Mouse (Mus musculus) liver, postnatal 0 days (tissue): ENCODE measurements around the gene Mpp2. TPM values are rescaled to one million over a fixed set of nuclear protein-coding genes. Genes with fewer than 3 reads are reported as not detected.

Experiments
- ATAC-seq: fragments of 200-750 bp; cut with Nextera tagmentation; 2 replicates; pipeline ENCODE4 v1.8.0; 2017; ENCODE audit warnings: mild to moderate bottlenecking, moderate library complexity
- DNase-seq: peaks from one replicate; pipeline ENCODE4 v3.0.0-alpha.2; 2016
- H3K27ac ChIP-seq: fragments of 300-500 bp; sonication (generic); 2 replicates; pipeline ENCODE4 v1.5.1; 2014; ENCODE audit warnings: antibody characterized with exemption, moderate library complexity, mild to moderate bottlenecking, low read depth
- H3K27me3 ChIP-seq: fragments of 300-500 bp; sonication (generic); 2 replicates; pipeline ENCODE4 v1.6.1; 2014; ENCODE audit warnings: low read length, control low read depth, mixed read lengths; ENCODE audit not compliant: insufficient read depth
- H3K36me3 ChIP-seq: fragments of 300-500 bp; sonication (generic); replicated peaks from 2 replicates; pipeline ENCODE4 v1.6.1; 2014; ENCODE audit warnings: mild to moderate bottlenecking, control low read depth, low read length, moderate library complexity, mixed read lengths; ENCODE audit not compliant: insufficient read depth
- H3K4me1 ChIP-seq: fragments of 300-500 bp; sonication (generic); 2 replicates; pipeline ENCODE4 v1.6.1; 2014; ENCODE audit warnings: antibody characterized with exemption, mild to moderate bottlenecking, control low read depth; ENCODE audit not compliant: insufficient read depth
- H3K4me2 ChIP-seq: fragments of 300-500 bp; sonication (generic); 2 replicates; pipeline ENCODE4 v1.6.1; 2014; ENCODE audit warnings: low read depth, mild to moderate bottlenecking, low read length, moderate library complexity, mixed read lengths
- H3K4me3 ChIP-seq: fragments of 300-500 bp; sonication (generic); 2 replicates; pipeline ENCODE4 v1.5.1; 2014; ENCODE audit warnings: low read depth, low read length
- H3K9ac ChIP-seq: fragments of 300-500 bp; sonication (generic); replicated peaks from 2 replicates; pipeline ENCODE4 v1.6.1; 2014; ENCODE audit warnings: mild to moderate bottlenecking, moderate library complexity
- H3K9me3 ChIP-seq: fragments of 300-500 bp; sonication (generic); 2 replicates; pipeline ENCODE4 v1.6.1; 2016; ENCODE audit warnings: mild to moderate bottlenecking, control low read depth, low read length, mixed read lengths
- CTCF ChIP-seq: sonication (generic); IDR thresholded peaks from 2 replicates; pipeline ENCODE4 v1.5.1; 2016; ENCODE audit warnings: antibody characterized with exemption, low read depth
- EP300 ChIP-seq: IDR thresholded peaks from 2 replicates; pipeline ENCODE4 v1.6.1; 2016; ENCODE audit warnings: antibody characterized with exemption, low read depth, mild to moderate bottlenecking
- WGBS: fragments of 180-500 bp; shearing (Covaris S2); extraction: QIAGEN DNeasy Blood & Tissue Kit; methylation state at CpG from one replicate; pipeline ENCODE4 v1.1.7; 2014; ENCODE audit not compliant: insufficient replicate concordance; 5-methylcytosine and 5-hydroxymethylcytosine counted together
- polyA plus RNA-seq: library from polyadenylated mRNA; unstranded; fragments of >200 nt; fragmentation: Nextera tagmentation; extraction: Ambion mirVana; gene quantifications from 2 replicates; pipeline ENCODE4 v1.2.1, GENCODE M21; 2015

The Mpp2 gene
- polyA plus RNA-seq, 1 experiment from 2014 or later: 4.4 TPM

- no peak overlapping the region for H3K4me2 ChIP-seq
- no peak overlapping the region for H3K4me3 ChIP-seq
- peaks cover 3% of the 10 kb centered on the region; the same call in 1 of the 2 replicates for H3K4me1 ChIP-seq
- no peak for ATAC-seq
- no peak overlapping the region for H3K9ac ChIP-seq
- no peak for DNase-seq
- peaks cover 10% of the 10 kb centered on the region; the same call in 1 of the 2 replicates for H3K27me3 ChIP-seq
- TF ChIP-seq CTCF (no peak), EP300 (no peak)
- no peak overlapping the region for H3K27ac ChIP-seq
- H3K9me3 ChIP-seq: no peaks in the 10 kb centered on the region
- WGBS: 36% methylated on average over 16 of the region's 16 CpGs
- no peaks in the 10 kb centered on the region; the same call in 1 of the 2 replicates for H3K36me3 ChIP-seq
Measured at GRCm38 (mm10) chr11:102061941-102062473, 26.3 kb downstream of the Mpp2 start.

- Histone ChIP-seq H3K36me3 (no peaks in the 10 kb centered on the region; the same call in 1 of the 2 replicates), H3K4me3 (no peak overlapping the region; the same call in 1 of the 2 replicates), H3K27ac (no peak overlapping the region), H3K27me3 (peaks cover 10% of the 10 kb centered on the region; the same call in 1 of the 2 replicates), H3K4me1 (peaks cover 3% of the 10 kb centered on the region; the same call in 1 of the 2 replicates), H3K9ac (no peak overlapping the region), H3K9me3 (no peaks in the 10 kb centered on the region), H3K4me2 (peak overlapping the region; percentile 55)
- TF ChIP-seq CTCF (peak; percentile 99), EP300 (no peak)
- DNase-seq (peak; percentile 83), ATAC-seq (peak; percentile 71)
- WGBS: 6% methylated on average over 23 of the region's 23 CpGs
Measured at GRCm38 (mm10) chr11:102061236-102061940, 26.9 kb downstream of the Mpp2 start.

GRCm38 (mm10) chr11:102053847-102054246 lies 34.5 kb downstream of the Mpp2 start:
- DNase-seq (peak; percentile 78), ATAC-seq (no peak)
- H3K36me3 ChIP-seq: no peaks in the 10 kb centered on the region
- 13% methylated on average over 9 of the region's 9 CpGs for WGBS
- TF ChIP-seq CTCF: peak; percentile 72
- TF ChIP-seq EP300: no peak
- H3K27me3 ChIP-seq: 0 out of 2 replicates have a peak, but pooled peaks cover 3% of the 10 kb centered on the region
- H3K9ac ChIP-seq: no peak overlapping the region
- no peaks in the 10 kb centered on the region for H3K9me3 ChIP-seq
- H3K27ac ChIP-seq: no peak overlapping the region
- H3K4me3 ChIP-seq: no peak overlapping the region
- H3K4me1 ChIP-seq: no peaks in the 10 kb centered on the region
- no peak overlapping the region for H3K4me2 ChIP-seq

GRCm38 (mm10) chr11:102053183-102053582 lies 35.1 kb downstream of the Mpp2 start:
- DNase-seq: peak; percentile 20
- no peak for ATAC-seq
- WGBS: 58% methylated on average over 7 of the region's 7 CpGs

GRCm38 (mm10) chr11:102052697-102053096 lies 35.6 kb downstream of the Mpp2 start:
- DNase-seq (no peak), ATAC-seq (no peak)
- Histone ChIP-seq H3K4me2 (no peak overlapping the region), H3K9me3 (no peaks in the 10 kb centered on the region), H3K9ac (no peak overlapping the region), H3K27ac (peak overlapping the region; percentile 36; the same call in 1 of the 2 replicates), H3K4me1 (no peaks in the 10 kb centered on the region), H3K36me3 (no peaks in the 10 kb centered on the region), H3K27me3 (0 out of 2 replicates have a peak, but pooled peaks cover 3% of the 10 kb centered on the region), H3K4me3 (no peak overlapping the region)
- 72% methylated on average over 12 of the region's 12 CpGs for WGBS
- TF ChIP-seq EP300: no peak
- no peak for TF ChIP-seq CTCF

More at GRCm38 (mm10) chr11:102053183-102053582, 35.1 kb downstream of the Mpp2 start:
- TF ChIP-seq CTCF (no peak), EP300 (no peak)
- no peaks in the 10 kb centered on the region for H3K9me3 ChIP-seq
- H3K4me1 ChIP-seq: no peaks in the 10 kb centered on the region
- no peaks in the 10 kb centered on the region for H3K36me3 ChIP-seq
- H3K4me3 ChIP-seq: no peak overlapping the region
- H3K9ac ChIP-seq: no peak overlapping the region
- H3K27me3 ChIP-seq: 0 out of 2 replicates have a peak, but pooled peaks cover 3% of the 10 kb centered on the region
- no peak overlapping the region for H3K4me2 ChIP-seq
- H3K27ac ChIP-seq: no peak overlapping the region

GRCm38 (mm10) chr11:102051954-102052353 lies 36.4 kb downstream of the Mpp2 start:
- TF ChIP-seq CTCF (no peak), EP300 (no peak)
- ATAC-seq (no peak), DNase-seq (no peak)
- Histone ChIP-seq H3K27me3 (0 out of 2 replicates have a peak, but pooled peaks cover 3% of the 10 kb centered on the region), H3K9me3 (no peaks in the 10 kb centered on the region), H3K4me1 (no peaks in the 10 kb centered on the region), H3K4me3 (no peak overlapping the region), H3K27ac (peak overlapping the region; percentile 36; the same call in 1 of the 2 replicates), H3K9ac (no peak overlapping the region), H3K4me2 (no peak overlapping the region), H3K36me3 (no peaks in the 10 kb centered on the region)
- WGBS: 65% methylated on average over 4 of the region's 4 CpGs
